Mouse (Mus musculus) embryonic facial prominence, embryonic 12.5 days (tissue): Measurements from ENCODE around the gene Alox5ap. TPM values are rescaled to one million over a fixed set of nuclear protein-coding genes. Genes with fewer than 3 reads are reported as not detected.

Experiments used
- ATAC-seq: fragments of 200-750 bp; cut with Nextera tagmentation; 2 replicates; pipeline ENCODE4 v1.8.0; 2017; ENCODE audit not compliant: insufficient number of reproducible peaks, insufficient read depth, low FRiP score, low TSS enrichment
- H3K27ac ChIP-seq: fragments of 300-500 bp; sonication (generic); 2 replicates; pipeline ENCODE4 v1.5.1; 2016; ENCODE audit warnings: mild to moderate bottlenecking
- H3K27me3 ChIP-seq: fragments of 300-500 bp; sonication (generic); 2 replicates; pipeline ENCODE4 v1.6.1; 2016; ENCODE audit warnings: mild to moderate bottlenecking, moderate library complexity
- H3K36me3 ChIP-seq: fragments of 300-500 bp; sonication (generic); 2 replicates; pipeline ENCODE4 v1.6.1; 2016; ENCODE audit warnings: mild to moderate bottlenecking
- H3K4me1 ChIP-seq: fragments of 300-500 bp; sonication (generic); 2 replicates; pipeline ENCODE4 v1.6.1; 2016
- H3K4me2 ChIP-seq: fragments of 300-500 bp; sonication (generic); replicated peaks from 2 replicates; pipeline ENCODE4 v1.6.1; 2016; ENCODE audit warnings: mild to moderate bottlenecking, moderate library complexity
- H3K4me3 ChIP-seq: fragments of 300-500 bp; sonication (generic); 2 replicates; pipeline ENCODE4 v1.5.1; 2016; ENCODE audit warnings: mild to moderate bottlenecking
- H3K9ac ChIP-seq: fragments of 300-500 bp; sonication (generic); 2 replicates; pipeline ENCODE4 v1.6.1; 2016; ENCODE audit warnings: mild to moderate bottlenecking, moderate library complexity
- H3K9me3 ChIP-seq: fragments of 300-500 bp; sonication (generic); 2 replicates; pipeline ENCODE4 v1.6.1; 2016; ENCODE audit warnings: mild to moderate bottlenecking, moderate library complexity
- WGBS: fragments of 180-500 bp; shearing (Covaris S2); methylation state at CpG from one replicate; pipeline ENCODE4 v1.1.7; 2016; 5-methylcytosine and 5-hydroxymethylcytosine counted together
- polyA plus RNA-seq: library from polyadenylated mRNA; unstranded; fragments of >200 nt; fragmentation: Nextera tagmentation; extraction: Ambion mirVana; gene quantifications from 2 replicates; pipeline ENCODE4 v1.2.1, GENCODE M21; 2016

The Alox5ap gene
- polyA plus RNA-seq = 8.5 and 13.1 TPM in 2 replicates

- H3K9ac ChIP-seq = no peak within 1 kb of the TSS
- peak within 1 kb of the TSS; percentile 17; the same call in 1 of the 2 replicates for H3K27ac ChIP-seq
- H3K4me2 ChIP-seq = no peak within 1 kb of the TSS
- no peaks in the 10 kb centered on the region for H3K27me3 ChIP-seq
- H3K9me3 ChIP-seq = no peaks in the 10 kb centered on the region
- H3K4me1 ChIP-seq = peaks cover 6% of the 10 kb centered on the region
- no peaks in the 10 kb centered on the region for H3K36me3 ChIP-seq
- H3K4me3 ChIP-seq = no peak within 1 kb of the TSS
- WGBS = 29% methylated on average over 4 of the region's 4 CpGs
- ATAC-seq = no peak
Measured at GRCm38 (mm10) chr5:149264405-149264804, at the start of gene Alox5ap. Gene Alox5ap, plus strand, starts transcription at chr5:149264767.

GRCm38 (mm10) chr5:149215540-149215939 lies 49.0 kb upstream of the Alox5ap start:
- H3K4me3 ChIP-seq = no peak overlapping the region
- no peak overlapping the region for H3K9ac ChIP-seq
- no peak for ATAC-seq
- WGBS = 98% methylated on average over 7 of the region's 7 CpGs
- no peak overlapping the region for H3K27ac ChIP-seq
- no peaks in the 10 kb centered on the region for H3K9me3 ChIP-seq
- peaks cover 70% of the 10 kb centered on the region for H3K36me3 ChIP-seq
- no peaks in the 10 kb centered on the region for H3K4me1 ChIP-seq
- H3K27me3 ChIP-seq = no peaks in the 10 kb centered on the region
- no peak overlapping the region for H3K4me2 ChIP-seq

- Histone ChIP-seq H3K27ac (no peak overlapping the region), H3K4me3 (no peak overlapping the region), H3K4me2 (no peak overlapping the region), H3K36me3 (peaks cover 49% of the 10 kb centered on the region), H3K27me3 (no peaks in the 10 kb centered on the region), H3K9me3 (no peaks in the 10 kb centered on the region), H3K9ac (no peak overlapping the region), H3K4me1 (no peaks in the 10 kb centered on the region)
- 73% methylated on average over 6 of the region's 6 CpGs for WGBS
- ATAC-seq = no peak
Measured at GRCm38 (mm10) chr5:149217524-149218357, 46.8 kb upstream of the Alox5ap start.

- no peak for ATAC-seq
- no peak overlapping the region for H3K4me3 ChIP-seq
- 80% methylated on average over 3 of the region's 3 CpGs for WGBS
- peaks cover 32% of the 10 kb centered on the region for H3K36me3 ChIP-seq
- peaks cover 6% of the 10 kb centered on the region for H3K4me1 ChIP-seq
- H3K27me3 ChIP-seq = no peaks in the 10 kb centered on the region
- H3K9ac ChIP-seq = no peak overlapping the region
- no peak overlapping the region for H3K4me2 ChIP-seq
- no peak overlapping the region for H3K27ac ChIP-seq
- no peaks in the 10 kb centered on the region for H3K9me3 ChIP-seq
Measured at GRCm38 (mm10) chr5:149219493-149219892, 45.1 kb upstream of the Alox5ap start.

DNA sequence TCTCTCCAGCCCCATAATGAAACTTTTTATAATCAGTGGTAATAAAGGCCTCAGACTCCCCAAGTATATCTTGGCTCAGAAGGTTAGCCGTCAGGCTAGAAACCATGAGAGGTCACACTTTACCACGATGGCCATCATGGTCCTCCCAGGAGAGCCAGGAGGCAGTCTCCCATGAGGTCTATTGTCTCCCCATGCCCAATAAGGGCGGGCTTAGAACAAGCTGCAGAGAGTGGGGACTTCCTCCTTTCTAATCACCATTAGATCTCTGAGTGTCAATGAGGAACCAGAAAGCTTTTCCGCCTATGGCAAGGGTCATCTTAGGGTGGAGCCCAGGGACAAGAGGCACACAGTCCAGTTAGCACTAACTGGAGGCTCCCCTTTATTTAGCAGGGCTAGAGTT lies 43.2 kb upstream of the Alox5ap start:
- WGBS = 86% methylated on average over 4 of the region's 4 CpGs
- Histone ChIP-seq H3K36me3 (peaks cover 13% of the 10 kb centered on the region), H3K27me3 (no peaks in the 10 kb centered on the region), H3K4me3 (no peak overlapping the region), H3K9ac (no peak overlapping the region), H3K4me1 (peaks cover 15% of the 10 kb centered on the region), H3K9me3 (no peaks in the 10 kb centered on the region), H3K27ac (no peak overlapping the region), H3K4me2 (no peak overlapping the region)
- ATAC-seq = no peak

DNA sequence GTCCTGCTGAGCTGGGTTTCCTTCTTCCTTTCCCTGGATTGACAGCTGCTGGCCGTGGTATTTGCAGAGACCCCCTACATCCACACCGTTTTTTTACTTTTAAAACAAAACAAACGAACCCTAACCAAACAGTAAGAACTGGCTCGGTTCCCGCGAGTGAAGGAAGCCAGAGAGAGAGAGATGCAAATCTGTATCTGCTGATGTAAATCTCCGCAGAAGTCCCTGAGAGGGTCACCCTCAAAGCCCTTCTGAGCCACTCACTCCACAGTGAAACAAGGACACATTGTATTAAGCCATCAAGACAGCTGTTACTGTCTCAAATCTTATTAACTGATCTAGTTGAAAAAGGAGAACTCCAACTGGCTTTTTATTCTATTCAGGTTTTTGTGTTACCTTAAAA lies 39.9 kb upstream of the Alox5ap start:
- Histone ChIP-seq H3K9ac (no peak overlapping the region), H3K4me2 (no peak overlapping the region; the same call in 1 of the 2 replicates), H3K4me3 (no peak overlapping the region), H3K4me1 (peaks cover 15% of the 10 kb centered on the region), H3K27me3 (no peaks in the 10 kb centered on the region), H3K9me3 (no peaks in the 10 kb centered on the region), H3K36me3 (no peaks in the 10 kb centered on the region), H3K27ac (peak overlapping the region; percentile 17)
- 8% methylated on average over 7 of the region's 7 CpGs for WGBS
- ATAC-seq = no peak

GRCm38 (mm10) chr5:149228700-149229618 lies 35.6 kb upstream of the Alox5ap start:
- no peaks in the 10 kb centered on the region for H3K36me3 ChIP-seq
- H3K4me1 ChIP-seq = peaks cover 18% of the 10 kb centered on the region
- H3K9ac ChIP-seq = peak overlapping the region; percentile 52
- H3K4me3 ChIP-seq = peak overlapping the region; percentile 48
- H3K27me3 ChIP-seq = no peaks in the 10 kb centered on the region
- no peaks in the 10 kb centered on the region for H3K9me3 ChIP-seq
- peak; percentile 98 for ATAC-seq
- peak overlapping the region; percentile 47 for H3K4me2 ChIP-seq
- peak overlapping the region; percentile 88 for H3K27ac ChIP-seq
- 2% methylated on average over 55 of the region's 55 CpGs for WGBS

GRCm38 (mm10) chr5:149229619-149230339 lies 34.8 kb upstream of the Alox5ap start:
- Histone ChIP-seq H3K27me3 (no peaks in the 10 kb centered on the region), H3K4me1 (peaks cover 10% of the 10 kb centered on the region; the same call in 1 of the 2 replicates), H3K36me3 (no peaks in the 10 kb centered on the region), H3K9ac (peak overlapping the region; percentile 52), H3K9me3 (no peaks in the 10 kb centered on the region), H3K27ac (peak overlapping the region; percentile 88), H3K4me3 (peak overlapping the region; percentile 48), H3K4me2 (peak overlapping the region; percentile 47)
- 71% methylated on average over 18 of the region's 18 CpGs for WGBS
- no peak for ATAC-seq

DNA sequence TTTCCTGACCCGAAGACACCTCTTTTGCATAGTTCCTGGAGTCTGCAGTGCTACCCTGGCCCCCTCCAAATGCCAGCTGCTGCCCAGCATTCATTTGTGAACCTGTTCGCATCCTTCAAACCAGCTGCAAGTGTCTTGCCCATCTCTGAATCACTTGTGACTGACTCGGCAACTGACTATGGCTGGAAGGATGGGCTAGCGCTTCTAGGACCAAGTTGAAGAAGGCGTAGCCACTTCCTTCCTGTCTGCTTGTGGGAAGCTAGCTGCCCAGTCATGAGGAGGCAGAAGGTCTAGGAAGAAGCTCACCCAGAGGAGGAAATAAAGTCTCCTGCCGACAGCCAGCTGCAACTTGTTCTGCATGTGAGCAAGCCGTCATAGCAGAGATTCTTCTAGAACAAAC lies 29.6 kb upstream of the Alox5ap start:
- H3K9ac ChIP-seq = no peak overlapping the region
- no peaks in the 10 kb centered on the region for H3K9me3 ChIP-seq
- no peak overlapping the region for H3K4me3 ChIP-seq
- H3K27me3 ChIP-seq = no peaks in the 10 kb centered on the region
- 0 out of 2 replicates have a peak, but pooled peaks cover 4% of the 10 kb centered on the region for H3K4me1 ChIP-seq
- no peak overlapping the region for H3K4me2 ChIP-seq
- no peak for ATAC-seq
- no peak overlapping the region for H3K27ac ChIP-seq
- H3K36me3 ChIP-seq = no peaks in the 10 kb centered on the region
- WGBS = 87% methylated on average over 7 of the region's 7 CpGs

DNA sequence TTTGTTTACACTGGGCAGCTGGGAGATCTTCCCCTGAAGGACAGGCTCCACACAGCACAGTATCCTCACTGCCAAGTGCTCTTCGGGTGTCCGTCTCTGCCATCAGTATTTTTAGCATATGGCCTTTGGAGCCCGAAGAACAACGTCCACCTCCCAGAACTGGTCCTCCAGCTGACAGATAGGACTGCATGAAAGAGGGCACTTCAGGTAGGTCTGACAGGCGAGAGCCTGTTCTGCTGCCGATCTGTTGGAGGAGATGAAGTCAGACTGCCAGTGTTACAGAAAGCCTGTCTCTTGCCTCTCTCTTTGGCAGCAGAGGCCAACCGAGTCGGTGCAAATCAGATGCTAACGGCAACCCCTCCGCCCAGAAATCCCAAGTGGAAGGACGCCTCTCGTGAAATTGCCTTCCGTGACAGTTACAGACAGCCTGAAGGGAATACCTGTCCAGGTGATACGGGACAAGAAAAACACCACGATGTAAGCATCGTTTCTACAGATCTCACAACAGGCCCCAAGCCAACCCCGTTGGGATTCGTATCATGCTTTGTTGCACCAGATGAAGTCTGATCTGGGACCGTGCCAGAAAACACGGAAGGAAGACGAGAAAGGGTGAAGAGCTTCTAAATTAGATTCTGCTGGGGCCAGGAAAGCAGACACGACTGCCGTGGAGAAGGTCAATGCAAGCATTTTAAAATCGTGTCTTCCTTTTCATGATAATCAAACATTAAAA lies 27.2 kb upstream of the Alox5ap start:
- H3K9ac ChIP-seq = no peak overlapping the region
- H3K36me3 ChIP-seq = no peaks in the 10 kb centered on the region
- no peak overlapping the region for H3K27ac ChIP-seq
- H3K4me2 ChIP-seq = no peak overlapping the region
- no peak overlapping the region for H3K4me3 ChIP-seq
- H3K27me3 ChIP-seq = no peaks in the 10 kb centered on the region
- H3K9me3 ChIP-seq = no peaks in the 10 kb centered on the region
- H3K4me1 ChIP-seq = 0 out of 2 replicates have a peak, but pooled peaks cover 4% of the 10 kb centered on the region
- 81% methylated on average over 24 of the region's 24 CpGs for WGBS
- ATAC-seq = no peak

- no peaks in the 10 kb centered on the region for H3K9me3 ChIP-seq
- H3K9ac ChIP-seq = no peak overlapping the region
- ATAC-seq = no peak
- H3K36me3 ChIP-seq = no peaks in the 10 kb centered on the region
- WGBS = 90% methylated on average over 5 of the region's 5 CpGs
- H3K27me3 ChIP-seq = no peaks in the 10 kb centered on the region
- H3K4me3 ChIP-seq = no peak overlapping the region
- no peak overlapping the region for H3K4me2 ChIP-seq
- H3K4me1 ChIP-seq = peaks cover 13% of the 10 kb centered on the region
- H3K27ac ChIP-seq = no peak overlapping the region
Measured at GRCm38 (mm10) chr5:149242467-149242866, 22.1 kb upstream of the Alox5ap start.
